Mouse (Mus musculus) spleen, postnatal 14 days (tissue): Measurements from ENCODE around the gene Hmgcs1.
"Not testable (repeated sequence)": the region's sequence is repeated elsewhere in the genome, so short reads cannot be mapped to it uniquely, and the experiment has no call there.

Experiments
- DNase-seq, 2 experiments: peaks; one replicate each; pipeline ENCODE4 v3.0.0; 2021 to 2022; ENCODE audit warnings: low spot score in 2 of 2

Hmgcs1 gene

GRCm38 (mm10) chr13:119706278-119706880 is 16.2 kb downstream of the Hmgcs1 start:
- DNase-seq, result not testable (repeated sequence)

DNA sequence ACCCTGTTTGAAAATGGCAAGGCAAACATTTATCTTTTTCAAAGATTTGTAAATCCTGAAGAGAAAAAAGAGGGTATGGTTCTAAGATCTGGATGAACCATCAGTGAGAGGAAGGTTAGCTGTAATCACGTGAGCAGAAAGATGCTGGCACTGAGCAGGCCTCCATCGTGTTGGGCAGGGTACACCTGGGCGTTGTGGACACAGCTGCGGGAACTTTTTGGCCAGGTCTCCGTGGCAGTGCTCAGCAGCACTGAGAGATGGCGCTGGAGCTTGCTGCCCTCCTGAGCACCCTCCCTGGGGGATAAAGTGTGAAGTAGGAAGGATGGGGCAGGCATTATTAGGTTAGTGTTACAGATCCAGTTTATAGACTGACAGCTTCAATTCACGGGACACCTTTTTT is 16.8 kb downstream of the Hmgcs1 start:
- DNase-seq, result no peak

- no peak for DNase-seq
Measured at GRCm38 (mm10) chr13:119707906-119708305, 17.7 kb downstream of the Hmgcs1 start.

DNA sequence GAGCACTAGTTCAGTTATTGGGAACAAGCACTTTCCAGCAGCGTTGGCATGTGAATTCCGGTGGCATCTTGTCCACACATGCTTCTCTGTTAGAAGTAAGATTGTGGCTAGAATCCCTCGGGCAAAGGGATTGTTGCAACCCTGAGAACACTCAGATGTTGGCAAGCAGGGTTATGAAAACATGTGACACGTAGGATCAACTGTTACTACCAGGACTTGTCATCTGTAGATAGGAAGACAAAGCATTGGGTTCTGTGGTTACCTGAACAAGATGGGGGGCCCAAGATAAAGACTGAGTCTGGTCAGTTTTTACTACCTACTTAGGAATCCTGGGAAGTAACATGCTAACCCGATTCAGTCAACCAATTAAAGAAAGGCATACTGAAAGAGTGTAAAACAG is 18.8 kb downstream of the Hmgcs1 start:
- DNase-seq, result no peak

GRCm38 (mm10) chr13:119709388-119710267 is 19.4 kb downstream of the Hmgcs1 start:
- DNase-seq, result no peak

DNA sequence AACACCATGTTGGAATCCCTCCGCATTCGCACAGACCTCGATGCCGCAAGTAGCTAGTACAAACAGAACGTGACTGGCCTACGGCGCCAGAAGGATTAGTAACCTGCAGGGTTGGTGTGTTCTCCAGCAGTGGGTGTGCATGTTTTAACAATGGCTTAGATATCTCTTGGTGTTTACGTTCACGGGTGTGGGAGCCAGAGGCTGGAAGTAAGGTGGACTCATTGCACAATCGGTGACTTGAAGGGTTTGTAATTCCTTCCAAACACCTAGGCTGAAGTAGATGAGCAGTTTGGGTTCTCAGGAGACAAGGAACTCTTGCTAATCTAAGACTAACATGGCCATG is 20.1 kb downstream of the Hmgcs1 start:
- no peak for DNase-seq

- DNase-seq, result no peak
Measured at GRCm38 (mm10) chr13:119712463-119712862, 22.3 kb downstream of the Hmgcs1 start.

- DNase-seq, result no peak
Measured at GRCm38 (mm10) chr13:119713107-119713787, 23.1 kb downstream of the Hmgcs1 start.

DNA sequence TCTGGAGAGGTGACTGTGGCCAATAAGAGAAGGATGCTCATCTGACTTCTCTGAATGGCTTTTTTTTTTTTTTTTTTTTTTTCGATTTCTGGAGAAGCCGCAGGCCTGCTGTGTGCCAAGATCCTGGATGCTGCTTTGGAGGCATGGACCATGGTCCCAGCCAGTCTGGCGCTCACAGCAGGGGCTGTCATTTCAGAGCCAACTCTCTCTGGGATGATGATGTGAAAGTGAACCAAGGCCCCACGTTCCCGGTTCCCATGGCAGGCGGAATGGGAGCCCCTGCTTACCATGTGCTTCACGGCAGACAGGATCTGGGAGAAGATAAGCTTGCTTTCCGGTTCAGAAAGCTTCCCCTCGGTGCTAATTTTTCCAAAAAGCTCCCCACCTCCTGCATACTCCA is 23.6 kb downstream of the Hmgcs1 start:
- no peak for DNase-seq

DNA sequence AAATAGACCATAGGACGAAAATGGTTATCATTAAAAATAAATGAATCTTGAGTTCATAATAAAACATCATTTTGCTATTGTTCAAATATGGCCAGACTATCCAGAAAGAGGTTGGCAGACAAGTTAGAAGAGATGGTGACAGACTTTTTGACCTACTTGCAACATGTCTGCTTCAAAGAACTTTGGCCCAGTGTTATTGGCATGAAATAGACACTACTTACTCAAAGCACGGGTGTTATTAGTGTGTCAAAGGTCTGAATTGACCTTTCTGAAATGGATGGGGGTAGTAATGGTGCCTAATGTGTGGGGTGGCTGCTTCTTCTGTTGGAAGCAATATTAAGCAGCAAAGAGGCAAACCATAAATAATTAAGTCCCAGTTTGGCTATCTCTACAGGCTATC is 25.9 kb downstream of the Hmgcs1 start:
- no peak for DNase-seq

- no peak for DNase-seq
Measured at GRCm38 (mm10) chr13:119722447-119722846, 32.3 kb downstream of the Hmgcs1 start.

DNA sequence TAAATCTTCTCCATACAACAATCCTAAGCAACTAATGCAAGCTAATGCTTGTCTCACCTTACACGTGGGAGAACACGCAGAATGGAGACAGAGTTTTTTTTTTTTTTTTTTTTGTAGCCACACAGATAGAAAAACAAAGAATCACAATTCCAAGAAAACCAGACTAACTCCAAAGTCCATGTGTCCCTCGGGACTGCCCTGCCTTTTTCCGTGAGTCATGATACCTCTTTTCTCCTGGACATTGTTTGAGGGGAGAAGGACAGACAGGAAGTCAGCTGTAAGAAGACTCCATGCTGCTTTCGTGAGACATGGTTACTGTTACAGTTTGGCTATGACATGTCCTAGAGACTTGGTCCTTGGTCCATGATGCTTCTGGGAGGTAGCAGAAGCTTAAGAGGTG is 33.2 kb downstream of the Hmgcs1 start:
- no peak for DNase-seq

- no peak for DNase-seq
Measured at GRCm38 (mm10) chr13:119724541-119724940, 34.4 kb downstream of the Hmgcs1 start.

DNA sequence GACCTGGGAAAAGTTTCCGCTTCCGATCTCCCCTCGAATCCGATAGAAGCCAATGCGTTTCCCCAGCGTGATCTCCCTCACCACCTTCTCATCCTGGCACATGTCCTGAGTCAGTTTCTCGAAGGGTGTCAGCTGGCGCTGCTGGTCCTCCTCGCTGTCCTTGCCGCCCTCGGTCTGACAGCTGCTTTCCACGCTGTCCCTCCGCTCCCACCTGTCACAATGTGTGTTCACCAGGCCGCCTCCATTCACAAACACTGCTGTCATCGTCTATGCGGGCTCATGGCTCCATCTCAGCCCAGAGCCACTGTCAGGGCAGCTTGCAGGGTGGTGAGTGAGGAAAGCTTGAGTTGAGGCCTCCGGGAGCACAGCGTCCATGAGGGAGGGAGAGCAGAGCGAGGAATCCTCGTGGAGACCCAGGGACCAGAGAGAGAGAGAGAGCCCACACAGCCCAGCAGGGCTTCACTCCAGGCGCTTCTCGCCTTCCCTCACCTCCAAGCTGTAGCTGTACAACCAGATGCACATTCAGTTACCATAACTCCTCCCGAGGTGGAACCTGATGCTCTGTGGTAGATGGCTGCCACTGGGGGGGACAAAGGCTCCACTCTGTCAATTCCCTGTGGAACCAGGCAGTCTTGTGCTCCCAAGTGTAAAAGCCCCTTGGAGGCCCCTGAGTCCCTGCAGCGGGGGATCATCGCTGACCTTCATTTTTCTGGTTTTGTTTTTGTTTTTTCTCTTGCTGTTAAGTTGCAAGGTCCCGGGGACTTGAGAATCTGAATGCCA is 37.6 kb downstream of the Hmgcs1 start:
- DNase-seq, result no peak

DNA sequence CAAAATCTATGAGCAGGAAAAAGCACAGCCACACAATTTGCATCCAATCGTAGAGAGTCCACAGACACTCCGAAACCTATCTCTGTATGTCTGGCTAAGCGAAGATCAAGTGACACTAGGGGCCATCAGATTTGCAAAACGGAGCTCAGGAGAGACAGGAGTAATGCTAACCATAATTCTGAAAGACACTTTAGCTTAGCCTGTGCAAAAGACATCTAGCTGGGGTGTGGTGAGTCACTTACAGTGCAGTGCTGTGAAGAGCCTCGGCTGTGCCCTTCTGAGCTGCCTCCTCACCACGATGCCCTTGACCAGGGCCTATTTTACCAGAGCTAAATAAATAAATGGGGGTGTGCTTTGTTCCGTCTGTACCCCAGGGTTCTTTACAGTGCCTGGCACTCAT is 39.2 kb downstream of the Hmgcs1 start:
- DNase-seq, result no peak

GRCm38 (mm10) chr13:119731448-119731847 is 41.3 kb downstream of the Hmgcs1 start:
- DNase-seq, result no peak

DNA sequence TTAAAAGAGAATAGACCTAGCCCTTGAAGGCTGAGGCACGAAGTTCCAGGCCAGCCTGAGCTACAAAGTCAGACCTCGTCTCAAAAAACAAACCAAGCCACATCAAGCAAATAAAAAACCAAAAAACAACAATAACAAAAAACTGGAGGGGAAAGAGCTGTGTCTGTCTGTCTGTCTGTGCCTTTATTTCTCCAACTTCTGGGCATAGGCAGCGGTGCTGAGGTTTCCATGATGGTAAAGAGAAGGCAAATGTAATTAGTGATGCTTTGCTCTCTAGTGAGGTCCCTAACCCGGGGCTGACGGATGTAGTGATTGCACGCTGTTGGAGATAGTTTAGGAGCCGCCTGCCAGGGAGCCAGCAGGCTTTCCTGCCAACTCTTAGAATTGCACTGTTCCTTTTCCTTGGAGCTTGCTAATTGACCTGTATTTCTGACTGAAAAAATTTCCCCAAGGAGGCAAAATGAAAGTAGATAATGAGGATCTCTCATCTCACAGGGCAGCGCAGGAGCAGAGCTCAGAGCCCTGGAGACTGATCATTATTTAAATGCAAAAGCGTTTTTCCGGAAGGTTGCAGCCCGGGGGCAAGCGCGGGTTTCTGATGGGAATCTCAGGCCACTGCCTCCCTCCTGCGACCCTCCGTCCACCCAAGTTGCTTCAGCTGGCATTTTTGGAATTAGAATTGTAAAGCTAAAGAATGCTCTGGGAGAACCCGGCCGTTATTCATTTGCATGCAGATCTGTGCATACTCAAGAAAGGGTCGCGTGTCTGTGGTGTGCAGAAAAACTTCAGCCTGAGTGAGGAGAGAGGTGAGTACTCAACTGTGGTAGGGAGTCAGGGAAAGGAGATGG is 51.4 kb downstream of the Hmgcs1 start:
- DNase-seq, result no peak

DNA sequence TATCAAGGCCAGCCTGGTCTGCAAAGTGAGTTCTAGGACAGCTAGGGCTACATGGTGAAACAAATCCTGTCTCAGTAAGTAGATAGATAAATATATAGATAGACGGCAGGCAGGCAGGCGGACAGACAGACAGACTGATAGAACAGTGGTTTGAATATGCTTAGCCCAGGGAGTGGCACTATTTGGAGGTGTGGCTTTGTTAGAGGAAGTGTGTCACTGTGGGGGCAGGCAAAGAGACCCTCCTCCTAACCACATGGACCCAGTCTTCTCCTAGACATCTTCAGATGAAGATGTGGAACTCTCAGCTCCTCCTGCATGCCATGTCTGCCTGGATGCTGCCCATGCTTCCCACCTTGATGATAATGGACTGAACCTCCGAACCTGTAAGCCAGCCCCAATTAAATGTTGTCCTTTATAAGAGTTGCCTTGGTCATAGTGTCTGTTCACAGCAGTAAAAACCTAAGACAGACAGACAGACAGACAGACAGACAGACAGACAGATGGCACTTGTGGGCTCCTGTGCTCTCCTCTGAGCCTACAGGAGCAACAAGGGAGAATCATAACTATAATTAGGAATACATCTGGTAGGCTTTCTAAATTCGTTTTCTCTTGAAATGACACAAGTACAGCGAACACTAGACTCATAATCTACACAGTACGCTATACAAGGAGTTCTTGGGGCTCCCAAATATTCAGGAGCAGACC is 52.7 kb downstream of the Hmgcs1 start:
- no peak for DNase-seq

DNA sequence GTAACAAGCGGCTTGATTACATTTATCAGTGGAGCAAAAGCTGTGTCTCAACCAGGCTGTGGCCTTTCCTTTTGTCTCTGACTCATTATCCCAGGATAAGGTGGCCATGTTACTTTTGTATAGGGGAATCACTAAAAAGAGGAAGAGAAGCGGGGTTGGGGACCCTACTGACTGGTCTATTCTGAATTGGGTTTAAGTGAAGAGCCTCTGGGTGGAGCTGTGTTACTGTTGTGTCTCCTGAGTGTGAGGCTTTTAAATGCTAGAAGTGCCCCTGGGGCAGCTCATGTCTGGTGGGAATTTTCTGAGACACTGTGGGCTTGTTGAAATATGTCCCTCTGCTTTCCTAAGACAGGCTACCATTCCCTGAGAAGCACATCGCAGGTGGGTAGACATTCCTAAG is 53.3 kb downstream of the Hmgcs1 start:
- no peak for DNase-seq

GRCm38 (mm10) chr13:119746930-119747329 is 56.8 kb downstream of the Hmgcs1 start:
- no peak for DNase-seq
